Mouse (Mus musculus): ENCODE measurements around the gene Terf2. TPM values are rescaled to one million over a fixed set of nuclear protein-coding genes. Genes with fewer than 3 reads are reported as not detected.

Terf2 gene
- 10 to 100 TPM in 1 of 2 experiments, 1 to 10 TPM in 1; 8.6 to 11.4 TPM for total RNA-seq (2021)
- long read RNA-seq, experiment 1, partial matches to known transcripts, result 2 of 6 reads
- long read RNA-seq, experiment 1, other reads (novel, unspliced or antisense), result 3 of 6 reads
- long read RNA-seq, experiment 2, partial matches to known transcripts, result 3 of 6 reads
- long read RNA-seq, experiment 2, other reads (novel, unspliced or antisense), result 3 of 6 reads

GRCm38 (mm10) chr8:107096366-107097036 lies at the start of gene Terf2:
Terf2 (minus strand) TSS chr8:107096547.
- intact Hi-C loops (cut with DNase I), result no loop called here
- DNase-seq, result peak; percentile 87 to 93

DNA sequence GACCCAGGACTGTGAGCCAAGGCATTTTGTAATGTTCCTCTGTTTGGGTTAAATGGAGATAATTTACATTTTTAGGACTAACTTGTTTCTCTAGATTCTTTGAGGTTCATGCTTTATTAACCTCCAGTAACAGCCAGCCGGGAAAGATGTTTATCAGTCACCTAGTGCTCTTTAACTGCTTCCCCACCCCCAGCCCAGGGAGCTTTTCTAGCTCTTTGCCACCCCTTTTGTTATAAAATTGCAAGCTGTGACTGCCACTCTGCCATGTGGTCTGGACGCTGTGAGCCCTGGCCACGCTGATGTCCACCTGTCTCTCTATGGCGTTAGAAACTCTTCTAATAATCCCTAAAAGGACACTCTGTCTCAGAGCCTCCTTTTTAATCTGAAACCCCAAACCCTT lies 47.2 kb upstream of the Terf2 start:
- no peak for DNase-seq
- intact Hi-C loops (cut with DNase I), result no loop called here

GRCm38 (mm10) chr8:107142539-107142938 lies 46.2 kb upstream of the Terf2 start:
- DNase-seq, result no peak
- intact Hi-C loops (cut with DNase I), result no loop called here

DNA sequence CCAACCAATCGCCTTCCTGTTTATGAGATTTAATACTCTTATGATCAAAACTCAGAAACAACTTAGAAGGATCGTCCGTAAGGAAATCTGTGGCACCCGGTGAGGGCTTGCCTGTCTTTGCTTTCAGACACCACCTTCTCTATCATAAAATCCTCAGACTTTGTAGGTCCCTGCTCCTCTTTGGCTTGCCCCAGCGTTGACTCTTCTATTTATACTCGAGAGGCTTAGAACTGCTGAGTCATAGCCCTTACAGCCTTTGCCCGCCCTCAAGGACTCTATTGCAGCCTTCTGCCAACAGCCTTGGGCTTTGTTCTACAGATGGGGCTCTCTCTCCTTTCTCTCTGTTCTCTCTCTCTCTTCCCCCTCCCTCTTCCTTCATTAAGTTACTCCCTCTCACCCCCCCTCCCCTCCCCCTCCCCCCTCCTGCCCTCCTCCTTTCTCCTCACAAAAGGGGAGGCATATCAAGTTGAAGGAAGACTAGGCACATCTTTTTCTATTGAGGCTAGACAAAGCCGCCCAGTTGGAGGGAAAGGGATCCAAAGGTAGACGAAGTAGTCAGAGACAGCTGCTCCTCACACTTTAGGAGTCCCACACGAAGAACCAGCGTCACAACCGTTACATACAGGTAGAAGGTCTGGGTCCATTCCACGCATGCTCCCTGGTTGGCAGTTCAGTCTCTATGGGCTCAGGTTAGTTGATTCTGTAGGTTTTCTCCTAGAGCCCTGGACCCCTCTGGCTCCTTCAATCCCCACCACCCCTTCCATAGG lies 43.5 kb upstream of the Terf2 start:
- intact Hi-C loops (cut with DNase I), result no loop called here
- peak in 1 of 2 experiments; percentile 22 for DNase-seq

DNA sequence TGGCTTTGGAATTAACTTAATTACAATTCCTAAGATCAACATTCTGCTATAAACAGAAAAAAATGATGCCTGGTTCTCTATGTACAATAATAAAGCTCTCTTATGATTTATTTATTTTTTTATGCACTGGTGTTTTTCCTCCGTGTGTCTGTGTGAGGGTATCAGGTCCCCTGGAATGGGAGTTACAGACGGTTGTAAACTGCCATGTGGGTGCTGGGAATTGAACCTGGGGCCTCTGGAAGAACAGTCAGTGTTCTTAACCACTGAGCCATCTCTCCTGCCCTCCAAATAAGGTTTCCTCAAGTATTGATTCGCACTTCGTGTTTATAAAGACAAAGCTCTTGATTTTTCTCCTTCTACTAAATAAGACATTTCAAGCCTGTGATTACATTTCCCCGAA lies 42.0 kb upstream of the Terf2 start:
- intact Hi-C loops (cut with DNase I), result no loop called here
- no peak for DNase-seq

DNA sequence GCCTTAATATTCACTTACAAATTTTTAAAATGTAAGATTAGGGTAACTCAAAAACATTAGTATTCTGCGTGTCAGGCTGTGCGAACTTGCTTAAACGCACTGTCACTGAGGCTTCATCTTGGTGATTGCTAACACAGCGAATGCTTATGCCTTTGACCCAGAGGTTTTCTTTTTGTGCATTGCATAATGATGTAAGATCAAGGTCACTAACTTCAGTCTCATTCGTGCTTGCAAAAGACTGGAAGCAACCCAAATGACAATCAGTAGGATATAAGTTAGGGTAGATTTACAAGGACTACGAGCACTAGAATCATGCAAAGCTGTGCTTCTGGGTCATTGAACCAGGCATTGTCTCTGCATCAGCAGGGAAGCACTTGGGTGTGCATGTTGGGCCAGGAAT lies 41.2 kb upstream of the Terf2 start:
- intact Hi-C loops (cut with DNase I), result no loop called here
- DNase-seq, result no peak

DNA sequence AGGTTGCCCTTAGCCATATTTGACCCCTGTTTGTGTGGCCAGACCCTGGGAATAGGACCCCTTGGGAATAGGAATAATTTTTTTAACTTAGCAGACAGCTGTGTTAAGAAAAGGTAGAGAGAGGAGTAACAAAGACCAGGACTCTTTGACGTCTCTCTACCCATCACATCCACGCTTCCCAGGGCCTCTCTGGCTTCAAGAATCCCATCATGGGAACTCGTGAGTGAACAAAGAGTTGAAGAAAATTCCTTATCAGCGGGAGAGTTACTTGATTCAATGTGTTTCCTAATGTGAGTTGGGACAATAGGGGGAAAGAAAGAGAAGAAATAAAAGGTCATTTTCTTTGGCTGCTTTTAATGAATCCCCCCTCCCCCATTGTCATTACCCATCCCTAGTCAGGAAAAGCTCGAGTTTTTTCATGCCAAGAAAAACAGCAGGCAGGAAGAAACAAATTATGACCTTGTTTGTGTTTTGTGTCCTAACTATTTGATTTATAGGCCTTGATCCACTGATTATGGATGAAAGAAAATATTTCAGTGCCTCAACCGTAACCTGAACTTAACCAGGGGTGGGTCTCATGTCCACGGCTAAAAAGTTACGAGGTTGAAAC lies 39.8 kb upstream of the Terf2 start:
- intact Hi-C loops (cut with DNase I), result no loop called here

GRCm38 (mm10) chr8:107133881-107134280 lies 37.5 kb upstream of the Terf2 start:
- intact Hi-C loops (cut with DNase I), result no loop called here
- DNase-seq, result no peak

More for the DNA sequence above, 39.8 kb upstream of the Terf2 start:
- no peak for DNase-seq

DNA sequence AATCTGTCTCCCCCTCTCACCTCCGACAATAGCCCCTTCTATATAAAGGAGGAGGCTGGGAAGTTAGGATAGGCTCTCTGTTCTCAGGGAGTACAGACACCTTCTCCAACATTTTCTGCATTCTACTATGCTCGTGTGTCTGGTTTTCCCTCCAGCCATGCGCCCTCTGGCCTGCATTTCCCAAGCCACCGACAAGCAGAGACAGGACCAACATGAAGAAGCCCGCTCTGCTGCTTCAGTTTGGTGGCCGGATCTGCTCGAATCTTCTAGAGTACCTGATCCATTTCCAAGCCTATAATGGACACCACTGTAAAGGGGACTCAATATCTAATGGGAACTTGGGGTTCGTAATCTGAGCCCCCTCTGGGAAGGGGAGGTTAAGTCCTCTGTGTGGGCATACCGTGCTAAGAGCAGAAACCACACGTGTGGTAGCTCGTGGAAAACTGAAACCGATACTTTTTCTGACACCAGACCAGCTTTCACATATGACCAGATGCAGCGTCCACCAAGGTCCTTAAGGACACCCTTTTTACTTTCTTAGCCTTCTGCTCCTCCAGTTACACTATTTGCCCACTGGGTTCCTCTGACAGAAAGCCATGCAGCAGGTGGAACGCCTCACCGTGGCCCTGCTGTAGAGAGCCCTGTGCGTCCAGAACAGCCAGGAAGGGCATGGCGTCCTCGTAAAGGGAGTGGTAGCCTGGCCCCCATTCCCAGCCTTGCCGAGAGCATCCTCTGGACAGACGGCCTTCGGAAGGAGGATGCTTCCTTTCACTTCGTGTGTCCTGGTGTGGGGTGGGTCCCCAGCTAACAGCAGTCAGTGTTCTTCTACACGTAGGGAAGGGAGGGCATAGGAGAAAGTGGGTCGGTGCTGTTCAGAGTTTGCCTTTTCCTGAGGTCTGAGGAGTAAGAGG lies 36.5 kb upstream of the Terf2 start:
- intact Hi-C loops (cut with DNase I), result no loop called here
- DNase-seq, result no peak

- intact Hi-C loops (cut with DNase I), result no loop called here
- no peak for DNase-seq
These were observed 33.7 kb upstream of the Terf2 start for GRCm38 (mm10) chr8:107130028-107130427.

DNA sequence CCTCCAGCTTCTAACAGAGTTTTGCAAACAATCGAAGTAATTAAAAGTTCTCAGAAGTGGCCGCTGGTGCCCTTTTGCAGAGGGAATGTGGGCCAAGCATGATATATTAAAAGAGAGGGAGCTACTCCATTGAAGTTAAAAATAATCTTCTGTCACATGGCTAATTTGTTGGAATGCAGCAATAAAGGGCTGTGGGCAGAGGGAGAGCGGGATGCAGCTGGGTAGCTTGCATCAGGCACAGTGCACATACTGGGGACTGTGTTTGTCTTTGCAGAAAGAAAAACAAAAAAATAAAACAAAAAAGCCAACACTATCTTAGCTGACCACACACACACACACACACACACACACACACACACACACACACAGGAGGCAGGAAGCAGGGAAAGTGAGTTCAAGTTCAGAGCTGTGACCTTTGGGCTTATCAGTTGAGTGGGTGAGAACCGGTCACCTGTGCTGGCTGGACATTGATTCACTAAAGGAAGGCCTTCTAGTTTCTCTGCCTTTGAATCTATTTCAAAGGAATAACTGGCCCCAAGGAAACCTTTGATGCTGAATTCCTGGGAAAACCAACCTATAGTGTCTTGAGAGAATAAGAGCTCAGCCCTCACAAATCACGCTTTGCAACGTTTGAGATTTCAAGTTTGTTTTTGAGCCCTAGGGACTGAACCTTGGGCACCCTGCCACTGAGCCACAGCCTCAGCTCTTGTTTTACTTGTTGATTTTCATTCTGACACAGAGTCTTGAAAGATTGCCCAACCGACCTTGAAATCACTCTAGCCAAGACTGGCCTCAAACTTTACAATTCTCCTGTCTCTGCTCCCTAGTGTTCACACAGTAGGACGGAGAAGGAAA lies 33.1 kb upstream of the Terf2 start:
- DNase-seq, result peak in 1 of 2 experiments; percentile 28
- intact Hi-C loops (cut with DNase I), result no loop called here

GRCm38 (mm10) chr8:107124343-107124742 lies 28.0 kb upstream of the Terf2 start:
- DNase-seq, result no peak

DNA sequence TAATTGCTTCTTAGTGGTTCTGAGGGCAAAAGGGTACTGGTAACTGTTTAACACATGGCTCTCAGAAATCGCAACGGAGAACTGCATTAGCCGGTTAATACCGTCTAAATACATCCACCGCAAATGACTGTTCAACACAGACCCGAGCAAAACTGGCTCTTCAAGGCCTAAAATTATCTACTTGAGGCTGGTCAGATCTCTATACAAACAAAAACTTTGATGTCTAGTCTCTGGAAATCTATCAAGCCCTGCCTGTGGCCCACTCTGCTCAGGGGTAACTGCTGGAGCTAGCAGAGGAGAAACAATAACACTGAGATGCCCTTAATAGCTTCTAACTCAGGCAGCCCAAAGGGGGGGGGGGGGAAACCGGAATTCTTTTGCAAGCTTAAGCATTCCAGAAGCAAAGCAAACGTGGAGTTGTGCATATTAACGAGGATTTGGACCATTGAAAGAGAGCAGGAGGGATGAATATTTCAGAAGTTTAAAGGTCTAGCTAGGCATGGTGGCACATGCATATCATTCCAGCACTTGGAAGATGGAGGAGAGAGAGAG lies 26.8 kb upstream of the Terf2 start:
- DNase-seq, result no peak
- intact Hi-C loops (cut with DNase I), result no loop called here

More at GRCm38 (mm10) chr8:107124343-107124742, 28.0 kb upstream of the Terf2 start:
- intact Hi-C loops (cut with DNase I), result no loop called here

- no peak for DNase-seq
- intact Hi-C loops (cut with DNase I), result no loop called here
These were observed 25.4 kb upstream of the Terf2 start for GRCm38 (mm10) chr8:107121681-107122291.

DNA sequence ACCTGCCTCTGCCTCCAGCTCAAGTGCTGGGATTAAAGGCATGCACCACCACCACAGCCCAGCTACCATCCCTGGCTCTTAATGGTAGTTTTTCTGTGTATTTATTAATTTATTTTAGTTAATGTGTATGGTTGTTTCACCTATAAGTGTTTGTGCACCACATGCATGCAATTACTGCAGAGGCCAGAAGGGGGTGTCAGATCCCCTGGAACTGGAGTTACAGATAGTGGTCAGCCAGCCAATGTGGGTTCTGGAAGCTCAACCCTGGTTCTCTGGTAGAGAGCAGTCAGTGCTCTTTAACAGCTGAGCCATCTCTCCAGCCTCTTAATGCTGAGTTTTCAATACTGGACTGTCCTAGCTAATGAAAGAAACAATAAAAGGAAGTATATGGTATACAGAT lies 24.5 kb upstream of the Terf2 start:
- intact Hi-C loops (cut with DNase I), result no loop called here

DNA sequence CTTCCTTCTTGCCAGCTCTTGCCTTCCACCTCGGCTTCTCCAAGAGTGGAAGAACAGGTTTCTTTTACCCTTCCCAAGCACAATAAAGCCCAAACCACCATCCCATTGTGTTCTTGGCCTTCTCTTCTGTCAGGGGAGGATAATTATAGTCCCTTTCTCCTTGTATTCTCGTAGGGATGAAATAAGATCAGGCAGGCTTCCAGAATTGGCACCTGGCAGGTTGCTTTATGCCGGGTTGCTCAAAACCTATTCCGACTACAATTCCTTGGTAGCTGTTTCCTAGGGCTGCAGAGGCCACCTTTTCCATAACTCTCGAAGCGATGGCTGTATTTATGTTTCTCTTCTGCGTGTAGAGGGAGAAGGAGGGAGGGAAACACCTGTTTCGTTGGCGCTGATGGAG lies 23.1 kb upstream of the Terf2 start:
- no peak for DNase-seq
- intact Hi-C loops (cut with DNase I), result loop anchor here (5.0 kb wide), 1 partner anchor 48 kb away; no protein-coding TSS in a partner anchor

More for the DNA sequence above, 24.5 kb upstream of the Terf2 start:
- DNase-seq, result no peak

- intact Hi-C loops (cut with DNase I), result loop anchor here (5.0 kb wide), 1 partner anchor 48 kb away; no protein-coding TSS in a partner anchor
- DNase-seq, result no peak
These were observed 22.5 kb upstream of the Terf2 start for GRCm38 (mm10) chr8:107118803-107119233.

GRCm38 (mm10) chr8:107117019-107117418 lies 20.7 kb upstream of the Terf2 start:
- intact Hi-C loops (cut with DNase I), result loop anchor here (5.0 kb wide), 1 partner anchor 50 kb away; no protein-coding TSS in a partner anchor

More at GRCm38 (mm10) chr8:107117019-107117418, 20.7 kb upstream of the Terf2 start:
- no peak for DNase-seq

Data from gastrocnemius, postnatal 36 days (tissue).